Mouse (Mus musculus): ENCODE data around the gene Dgkg.

The Dgkg gene

GRCm38 (mm10) chr16:22501855-22502254 lies 155.2 kb downstream of the Dgkg start:
- DNase-seq (ENCODE audit: extremely low read depth, low read depth, low spot score), result no peak

- no peak for DNase-seq (ENCODE audit: extremely low read depth, low read depth, low spot score)
Observed at GRCm38 (mm10) chr16:22500561-22500960, 156.5 kb downstream of the Dgkg start.

- no peak for DNase-seq (ENCODE audit: extremely low read depth, low read depth, low spot score)
Observed at GRCm38 (mm10) chr16:22499951-22500350, 157.1 kb downstream of the Dgkg start.

GRCm38 (mm10) chr16:22499447-22499846 lies 157.6 kb downstream of the Dgkg start:
- DNase-seq (ENCODE audit: extremely low read depth, low read depth, low spot score), result no peak

GRCm38 (mm10) chr16:22497976-22498375 lies 159.0 kb downstream of the Dgkg start:
- DNase-seq (ENCODE audit: extremely low read depth, low read depth, low spot score), result no peak

- no peak for DNase-seq (ENCODE audit: extremely low read depth, low read depth, low spot score)
Observed at GRCm38 (mm10) chr16:22495259-22495658, 161.8 kb downstream of the Dgkg start.

GRCm38 (mm10) chr16:22494815-22495214 lies 162.2 kb downstream of the Dgkg start:
- no peak for DNase-seq (ENCODE audit: extremely low read depth, low read depth, low spot score)

- no peak for DNase-seq (ENCODE audit: extremely low read depth, low read depth, low spot score)
Observed at GRCm38 (mm10) chr16:22493396-22493795, 163.6 kb downstream of the Dgkg start.

GRCm38 (mm10) chr16:22491446-22492166 lies 165.4 kb downstream of the Dgkg start:
- DNase-seq (ENCODE audit: extremely low read depth, low read depth, low spot score), result no peak

- no peak for DNase-seq (ENCODE audit: extremely low read depth, low read depth, low spot score)
Observed at GRCm38 (mm10) chr16:22483900-22484299, 173.1 kb downstream of the Dgkg start.

- no peak for DNase-seq (ENCODE audit: extremely low read depth, low read depth, low spot score)
Observed at GRCm38 (mm10) chr16:22479322-22479721, 177.7 kb downstream of the Dgkg start.

GRCm38 (mm10) chr16:22471728-22472127 lies 185.3 kb downstream of the Dgkg start:
- DNase-seq (ENCODE audit: extremely low read depth, low read depth, low spot score), result no peak

- no peak for DNase-seq (ENCODE audit: extremely low read depth, low read depth, low spot score)
Observed at GRCm38 (mm10) chr16:22469385-22469784, 187.6 kb downstream of the Dgkg start.

- no peak for DNase-seq (ENCODE audit: extremely low read depth, low read depth, low spot score)
Observed at GRCm38 (mm10) chr16:22467111-22467510, 189.9 kb downstream of the Dgkg start.

GRCm38 (mm10) chr16:22466381-22466780 lies 190.6 kb downstream of the Dgkg start:
- no peak for DNase-seq (ENCODE audit: extremely low read depth, low read depth, low spot score)

GRCm38 (mm10) chr16:22462220-22462619 lies 194.8 kb downstream of the Dgkg start:
- DNase-seq (ENCODE audit: extremely low read depth, low read depth, low spot score), result no peak

- no peak for DNase-seq (ENCODE audit: extremely low read depth, low read depth, low spot score)
Observed at GRCm38 (mm10) chr16:22461728-22462127, 195.3 kb downstream of the Dgkg start.

GRCm38 (mm10) chr16:22460960-22461359 lies 196.1 kb downstream of the Dgkg start:
- DNase-seq (ENCODE audit: extremely low read depth, low read depth, low spot score), result no peak

- no peak for DNase-seq (ENCODE audit: extremely low read depth, low read depth, low spot score)
Observed at GRCm38 (mm10) chr16:22452082-22452481, 204.9 kb downstream of the Dgkg start.

GRCm38 (mm10) chr16:22448093-22448492 lies 208.9 kb downstream of the Dgkg start:
- DNase-seq (ENCODE audit: extremely low read depth, low read depth, low spot score), result no peak

GRCm38 (mm10) chr16:22444786-22445185 lies 212.2 kb downstream of the Dgkg start:
- no peak for DNase-seq (ENCODE audit: extremely low read depth, low read depth, low spot score)

GRCm38 (mm10) chr16:22442202-22442601 lies 214.8 kb downstream of the Dgkg start:
- no peak for DNase-seq (ENCODE audit: extremely low read depth, low read depth, low spot score)

GRCm38 (mm10) chr16:22441317-22441716 lies 215.7 kb downstream of the Dgkg start:
- no peak for DNase-seq (ENCODE audit: extremely low read depth, low read depth, low spot score)
